Comparison of ENCODE assay signal across 14 mouse cellular contexts in the genomic region with DNA sequence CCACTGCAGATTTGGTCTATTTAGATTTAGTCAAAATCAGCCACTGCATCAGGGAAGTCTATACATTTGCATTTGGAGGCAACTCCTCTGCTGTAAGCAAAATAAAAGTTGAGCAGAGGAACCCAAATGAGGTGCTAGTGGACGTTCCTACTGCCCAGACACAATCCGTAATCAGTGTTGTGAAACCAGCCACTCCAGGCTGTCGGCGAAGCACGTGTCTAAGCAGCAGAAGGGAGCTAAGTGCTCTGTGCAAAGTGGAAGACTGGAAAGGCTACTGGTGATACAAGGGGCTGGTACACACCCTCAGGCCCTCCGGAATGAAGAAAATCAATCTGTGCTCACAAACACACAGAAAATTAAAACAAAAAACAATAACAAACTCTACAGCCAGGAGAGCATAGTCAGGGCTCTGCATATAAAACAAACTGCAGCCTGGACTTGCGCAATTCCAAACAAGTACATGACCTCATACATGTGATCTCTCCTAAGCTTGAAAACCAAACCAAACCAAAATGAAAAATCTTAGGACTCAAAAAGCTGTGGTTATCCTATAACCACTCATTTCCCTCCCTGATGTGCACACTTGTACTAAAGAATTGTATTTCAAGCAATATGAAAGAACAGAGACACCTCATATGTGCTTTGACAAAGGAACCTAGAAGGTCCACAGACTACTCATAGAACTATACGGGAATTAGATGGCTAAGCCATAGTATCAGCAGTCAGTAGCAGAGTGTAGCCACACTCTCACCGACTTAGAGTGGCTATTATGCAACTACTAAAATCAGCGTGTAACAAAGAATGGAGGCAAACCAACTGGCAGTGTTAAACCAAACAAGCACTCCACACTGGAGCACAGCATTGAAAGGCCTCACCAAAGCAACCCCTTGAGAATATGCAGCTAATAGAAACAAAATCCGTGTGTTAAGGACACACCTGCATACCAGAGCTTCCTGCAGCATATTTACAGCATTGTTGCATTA.
DNase-seq lines count a peak whose midpoint lies in the region; ATAC-seq and TF ChIP-seq lines count a peak whose summit lies in the region.
"Had no signal": no experiment of that assay in that cellular context is flagged by ENCODE, and none has a peak within 500 bp of the region (broad histone marks: within the 10 kb centered on the region; RNA-seq: fewer than 3 reads in every experiment).

No protein-coding gene starts in this region.

- DNase-seq in adrenal gland, adult 2 months: peak; percentile 40
- no peak for DNase-seq in adrenal gland, adult 18-20 months (ENCODE audit: low spot score in 2 of 2)
- DNase-seq in liver, adult 2 months (ENCODE audit: extremely low read depth, low read depth, low spot score): peak; percentile 89
- no peak for DNase-seq in liver
- DNase-seq in lung, embryonic 14.5 days: peak; percentile 63
- DNase-seq in yolk sac, embryonic 10.5 days (ENCODE audit: low spot score): peak; percentile 50
- no peak for DNase-seq in gastrocnemius, adult 8-10 months (ENCODE audit: low spot score in 2 of 2)
- no peak for DNase-seq in forebrain, embryonic 14.5 days (ENCODE audit: low spot score)
- DNase-seq: cerebellum, adult 18-20 months; spleen, adult 18-20 months; thymus, adult 18-20 months had no signal

- H3K27ac ChIP-seq in liver, adult 2 months (replicated peaks; ENCODE audit: insufficient read depth, low read depth, low read length): peak overlapping the region; percentile 63
- no peak overlapping the region for H3K27ac ChIP-seq in lung, embryonic 14.5 days (ENCODE audit: low read depth)
- no peak overlapping the region for H3K27ac ChIP-seq in forebrain, embryonic 14.5 days (ENCODE audit: low read depth, low read length)
- H3K27ac ChIP-seq: forebrain, embryonic 12.5 days; hindbrain, embryonic 12.5 days had no signal

- H3K9me3 ChIP-seq in lung, embryonic 14.5 days (ENCODE audit: low read depth, low read length): no peaks in the 10 kb centered on the region
- no peaks in the 10 kb centered on the region for H3K9me3 ChIP-seq in forebrain, embryonic 14.5 days (replicated peaks; ENCODE audit: control insufficient read depth, low read length)
- H3K9me3 ChIP-seq: forebrain, embryonic 12.5 days; hindbrain, embryonic 12.5 days had no signal

- no peak for TF ChIP-seq POLR2A in liver, adult 2 months (IDR thresholded peaks at IDR 0.05; ENCODE audit: extremely low read depth, insufficient read depth, low read length)

- 17% methylated on average over 11 of the region's 11 CpGs for WGBS in liver, adult 2 months
- WGBS in lung, embryonic 14.5 days: 43% methylated on average over 11 of the region's 11 CpGs
- WGBS in forebrain, embryonic 14.5 days: 90% methylated on average over 11 of the region's 11 CpGs

- peak overlapping the region; percentile 28 for H3K9ac ChIP-seq in liver, adult 2 months (ENCODE audit: low read depth, low read length)
- no peak overlapping the region for H3K9ac ChIP-seq in lung, embryonic 14.5 days
- no peak overlapping the region for H3K9ac ChIP-seq in forebrain, embryonic 14.5 days (ENCODE audit: low read length)
- H3K9ac ChIP-seq: forebrain, embryonic 12.5 days; hindbrain, embryonic 12.5 days had no signal

- H3K4me3 ChIP-seq in liver, adult 2 months (ENCODE audit: insufficient read depth, low read depth, low read length): no peak overlapping the region
- H3K4me3 ChIP-seq in lung, embryonic 14.5 days (ENCODE audit: low read depth, low read length): no peak overlapping the region
- no peak overlapping the region for H3K4me3 ChIP-seq in forebrain, embryonic 14.5 days (ENCODE audit: low read depth, low read length)
- H3K4me3 ChIP-seq: forebrain, embryonic 12.5 days; hindbrain, embryonic 12.5 days had no signal

- no peak for TF ChIP-seq CTCF in liver, adult 2 months (IDR thresholded peaks at IDR 0.05; ENCODE audit: low read depth, low read length)
- TF ChIP-seq CTCF in lung, embryonic 14.5 days (IDR thresholded peaks at IDR 0.05; ENCODE audit: low read depth): no peak

- H3K4me2 ChIP-seq in lung, embryonic 14.5 days: no peak overlapping the region
- no peak overlapping the region for H3K4me2 ChIP-seq in forebrain, embryonic 14.5 days (ENCODE audit: low read length)
- H3K4me2 ChIP-seq: forebrain, embryonic 12.5 days; hindbrain, embryonic 12.5 days had no signal

- ATAC-seq in lung, embryonic 14.5 days (ENCODE audit: insufficient read depth): peak; percentile 75
- no peak for ATAC-seq in forebrain, embryonic 14.5 days

- H3K79me2 ChIP-seq in liver, adult 2 months (ENCODE audit: control insufficient read depth, insufficient read depth, low read length): peaks cover 18% of the 10 kb centered on the region; the same call in 1 of the 2 replicates

- peaks cover 16% of the 10 kb centered on the region for H3K4me1 ChIP-seq in liver, adult 2 months (ENCODE audit: control insufficient read depth, insufficient read depth, low read length)
- H3K4me1 ChIP-seq in lung, embryonic 14.5 days (ENCODE audit: insufficient read depth): no peaks in the 10 kb centered on the region
- 0 out of 2 replicates have a peak, but pooled peaks cover 2% of the 10 kb centered on the region for H3K4me1 ChIP-seq in forebrain, embryonic 14.5 days (ENCODE audit: control insufficient read depth, insufficient read depth, low read length)
- H3K4me1 ChIP-seq: forebrain, embryonic 12.5 days; hindbrain, embryonic 12.5 days had no signal

- H3K36me3 ChIP-seq in liver, adult 2 months (ENCODE audit: control insufficient read depth, insufficient read depth, low read length): no peaks in the 10 kb centered on the region
- no peaks in the 10 kb centered on the region for H3K36me3 ChIP-seq in lung, embryonic 14.5 days (ENCODE audit: insufficient read depth)
- no peaks in the 10 kb centered on the region for H3K36me3 ChIP-seq in forebrain, embryonic 14.5 days (ENCODE audit: control insufficient read depth, insufficient read depth, low read length)
- H3K36me3 ChIP-seq: forebrain, embryonic 12.5 days; G1E; hindbrain, embryonic 12.5 days had no signal

- no peaks in the 10 kb centered on the region for H3K27me3 ChIP-seq in liver, adult 2 months (ENCODE audit: control insufficient read depth, insufficient read depth, low read length)
- H3K27me3 ChIP-seq in lung, embryonic 14.5 days (ENCODE audit: insufficient read depth, low read length): no peaks in the 10 kb centered on the region
- no peaks in the 10 kb centered on the region for H3K27me3 ChIP-seq in forebrain, embryonic 14.5 days (replicated peaks; ENCODE audit: control insufficient read depth, insufficient read depth, low read length)
- H3K27me3 ChIP-seq: forebrain, embryonic 12.5 days; hindbrain, embryonic 12.5 days had no signal

Comparison
In these comparisons a context has a peak if more than half of its experiments do, and no peak if none do; other contexts are left out.
1. DNase-seq: peak in adrenal gland, adult 2 months (single experiment), liver, adult 2 months (single experiment), lung, embryonic 14.5 days (single experiment) and yolk sac, embryonic 10.5 days (single experiment); none in adrenal gland, adult 18-20 months (0 of 2), liver (single experiment), gastrocnemius, adult 8-10 months (0 of 2) and forebrain, embryonic 14.5 days (single experiment).